Mouse (Mus musculus) liver, embryonic 14.5 days (tissue): ENCODE measurements around the gene Trio. TPM values are rescaled to one million over a fixed set of nuclear protein-coding genes. Genes with fewer than 3 reads are reported as not detected.

ENCODE experiments used
- ATAC-seq: fragments of 200-750 bp; cut with Nextera tagmentation; 2 replicates; pipeline ENCODE4 v1.8.0; 2017; ENCODE audit warnings: moderate number of reproducible peaks, mild to moderate bottlenecking, moderate library complexity; ENCODE audit not compliant: insufficient read depth
- DNase-seq, 3 experiments: peaks; one replicate each; pipeline ENCODE4 v3.0.0-alpha.2; 2012 to 2013; ENCODE audit warnings: low read depth in 3 of 3, low spot score in 3 of 3
- H3K27ac ChIP-seq: fragments of 300-500 bp; sonication (generic); 2 replicates; pipeline ENCODE4 v1.5.1; 2014; ENCODE audit warnings: moderate library complexity, mild to moderate bottlenecking, control low read depth, inconsistent platforms
- H3K27me3 ChIP-seq: fragments of 300-500 bp; sonication (generic); 2 replicates; pipeline ENCODE4 v1.6.1; 2014; ENCODE audit warnings: mild to moderate bottlenecking, low read length, moderate library complexity; ENCODE audit not compliant: control insufficient read depth, insufficient read depth
- H3K36me3 ChIP-seq: fragments of 300-500 bp; sonication (generic); replicated peaks from 2 replicates; pipeline ENCODE4 v1.6.1; 2014; ENCODE audit warnings: low read depth; ENCODE audit not compliant: control insufficient read depth, insufficient read depth
- H3K4me1 ChIP-seq, 2 experiments: fragments of 200-500 bp in 1 of 2; fragments of 300-500 bp in 1 of 2; sonication (generic) in 1 of 2; replicated peaks; 2 replicates each; pipeline ENCODE4 v1.6.1; 2012 to 2014; ENCODE audit warnings: antibody characterized with exemption in 1 of 2, inconsistent platforms in 1 of 2, low read length in 1 of 2; ENCODE audit not compliant: control insufficient read depth in 2 of 2, insufficient read depth in 2 of 2
- H3K4me2 ChIP-seq: fragments of 300-500 bp; sonication (generic); 2 replicates; pipeline ENCODE4 v1.6.1; 2014; ENCODE audit warnings: low read depth, mild to moderate bottlenecking, control low read depth, moderate library complexity
- H3K4me3 ChIP-seq, 2 experiments: fragments of 200-500 bp in 1 of 2; fragments of 300-500 bp in 1 of 2; sonication (generic) in 1 of 2; 2 replicates each; pipeline ENCODE4 v1.5.1; 2012 to 2014; ENCODE audit warnings: low read depth in 2 of 2, low read length in 2 of 2, mild to moderate bottlenecking in 2 of 2, control low read depth in 1 of 2, inconsistent platforms in 1 of 2, moderate library complexity in 1 of 2; ENCODE audit not compliant: insufficient read depth in 1 of 2
- H3K9ac ChIP-seq: fragments of 300-500 bp; sonication (generic); replicated peaks from 2 replicates; pipeline ENCODE4 v1.6.1; 2014; ENCODE audit warnings: mild to moderate bottlenecking, control low read depth, moderate library complexity
- H3K9me3 ChIP-seq: fragments of 300-500 bp; sonication (generic); 2 replicates; pipeline ENCODE4 v1.6.1; 2016; ENCODE audit warnings: low read length, mixed read lengths; ENCODE audit not compliant: control insufficient read depth
- CTCF ChIP-seq: IDR thresholded peaks from 2 replicates; pipeline ENCODE4 v1.5.1; 2016; ENCODE audit warnings: antibody characterized with exemption, low read depth, control low read depth
- EP300 ChIP-seq: IDR thresholded peaks from 2 replicates; pipeline ENCODE4 v1.6.1; 2016; ENCODE audit warnings: antibody characterized with exemption, low read depth
- WGBS: fragments of 180-500 bp; shearing (Covaris S2); extraction: QIAGEN DNeasy Blood & Tissue Kit; methylation state at CpG from one replicate; pipeline ENCODE4 v1.1.7; 2014; ENCODE audit not compliant: insufficient replicate concordance; 5-methylcytosine and 5-hydroxymethylcytosine counted together
- polyA plus RNA-seq, 2 experiments: library from polyadenylated mRNA; depleted of rRNA in 1 of 2; stranded (reverse) in 1 of 2; unstranded in 1 of 2; fragments of >200 nt; fragmentation: Nextera tagmentation in 1 of 2; extraction: Ambion mirVana in 1 of 2; gene quantifications; 2 replicates each; pipeline versions ENCODE4 v1.2.1 to v1.2.3; 2012 to 2014

Gene Trio
- polyA plus RNA-seq, 2 experiments = 2.6 to 6.0 TPM

GRCm38 (mm10) chr15:27955614-27956013 lies 70.0 kb downstream of the Trio start:
- H3K4me3 ChIP-seq = no peak overlapping the region
- no peaks in the 10 kb centered on the region for H3K9me3 ChIP-seq
- ATAC-seq (no peak), DNase-seq (no peak)
- no peak overlapping the region for H3K4me2 ChIP-seq
- 53% methylated on average over 11 of the region's 11 CpGs for WGBS
- no peak for TF ChIP-seq CTCF
- no peak for TF ChIP-seq EP300
- no peak overlapping the region for H3K9ac ChIP-seq
- peaks cover 0 to 6% of the 10 kb centered on the region in 2 experiments; a peak in 2 of 4 replicates for H3K4me1 ChIP-seq
- no peaks in the 10 kb centered on the region for H3K27me3 ChIP-seq
- H3K27ac ChIP-seq = no peak overlapping the region
- no peaks in the 10 kb centered on the region for H3K36me3 ChIP-seq

GRCm38 (mm10) chr15:27954356-27954755 lies 71.3 kb downstream of the Trio start:
- Histone ChIP-seq H3K4me1 (peaks cover 0 to 2% of the 10 kb centered on the region in 2 experiments; a peak in 1 of 4 replicates), H3K9ac (no peak overlapping the region), H3K27me3 (no peaks in the 10 kb centered on the region), H3K4me3 (no peak overlapping the region), H3K9me3 (no peaks in the 10 kb centered on the region), H3K4me2 (no peak overlapping the region), H3K36me3 (no peaks in the 10 kb centered on the region), H3K27ac (no peak overlapping the region)
- no peak for TF ChIP-seq EP300
- no peak for TF ChIP-seq CTCF
- WGBS = 67% methylated on average over 5 of the region's 5 CpGs
- DNase-seq = no peak
- no peak for ATAC-seq

GRCm38 (mm10) chr15:27953570-27953969 lies 72.1 kb downstream of the Trio start:
- Histone ChIP-seq H3K4me1 (peaks cover 0 to 2% of the 10 kb centered on the region in 2 experiments; a peak in 1 of 4 replicates), H3K4me3 (no peak overlapping the region), H3K27me3 (no peaks in the 10 kb centered on the region), H3K9me3 (no peaks in the 10 kb centered on the region), H3K9ac (no peak overlapping the region), H3K27ac (no peak overlapping the region), H3K36me3 (no peaks in the 10 kb centered on the region), H3K4me2 (no peak overlapping the region)
- no peak for DNase-seq
- 52% methylated on average over 3 of the region's 3 CpGs for WGBS
- TF ChIP-seq CTCF (no peak), EP300 (no peak)
- ATAC-seq = no peak

- Histone ChIP-seq H3K27me3 (no peaks in the 10 kb centered on the region), H3K4me3 (no peak overlapping the region), H3K9ac (no peak overlapping the region), H3K27ac (no peak overlapping the region), H3K4me2 (no peak overlapping the region), H3K36me3 (no peaks in the 10 kb centered on the region), H3K4me1 (peaks cover 0 to 2% of the 10 kb centered on the region in 2 experiments; a peak in 1 of 4 replicates), H3K9me3 (no peaks in the 10 kb centered on the region)
- 68% methylated on average over 7 of the region's 7 CpGs for WGBS
- TF ChIP-seq EP300 (no peak), CTCF (no peak)
- DNase-seq (no peak), ATAC-seq (no peak)
These were observed 74.5 kb downstream of the Trio start for GRCm38 (mm10) chr15:27951195-27951594.

GRCm38 (mm10) chr15:27949196-27949595 lies 76.5 kb downstream of the Trio start:
- Histone ChIP-seq H3K4me1 (peaks cover 0 to 2% of the 10 kb centered on the region in 2 experiments; a peak in 1 of 4 replicates), H3K9ac (no peak overlapping the region), H3K27me3 (no peaks in the 10 kb centered on the region), H3K36me3 (no peaks in the 10 kb centered on the region), H3K9me3 (no peaks in the 10 kb centered on the region), H3K4me2 (no peak overlapping the region), H3K4me3 (no peak overlapping the region), H3K27ac (no peak overlapping the region)
- DNase-seq (no peak), ATAC-seq (no peak)
- TF ChIP-seq CTCF = no peak
- TF ChIP-seq EP300 = no peak
- 68% methylated on average over 9 of the region's 9 CpGs for WGBS
